Mouse (Mus musculus) stomach, embryonic 14.5 days (tissue): ENCODE data around the gene Snx5. TPM values are rescaled to one million over a fixed set of nuclear protein-coding genes. Genes with fewer than 3 reads are reported as not detected.
A peak's percentile ranks its signal among the peaks of the same experiment; 100 is the strongest.

Experiments used
- ATAC-seq: fragments of 200-750 bp; cut with Nextera tagmentation; 2 replicates; pipeline ENCODE4 v1.8.0; 2017; ENCODE audit warnings: low read depth, moderate TSS enrichment; ENCODE audit not compliant: insufficient number of reproducible peaks, insufficient read depth, low FRiP score
- H3K27ac ChIP-seq: fragments of 300-500 bp; sonication (generic); 2 replicates; pipeline ENCODE4 v1.5.1; 2014; ENCODE audit warnings: mild to moderate bottlenecking, low read length, moderate library complexity, mixed read lengths
- H3K27me3 ChIP-seq: fragments of 300-500 bp; sonication (generic); 2 replicates; pipeline ENCODE4 v1.6.1; 2014; ENCODE audit warnings: low read length, control low read depth, mixed read lengths; ENCODE audit not compliant: control insufficient read depth, insufficient read depth
- H3K36me3 ChIP-seq: fragments of 300-500 bp; sonication (generic); 2 replicates; pipeline ENCODE4 v1.6.1; 2014; ENCODE audit warnings: mild to moderate bottlenecking, control low read depth, low read length, moderate library complexity, mixed read lengths; ENCODE audit not compliant: control insufficient read depth, insufficient read depth
- H3K4me1 ChIP-seq: fragments of 300-500 bp; sonication (generic); 2 replicates; pipeline ENCODE4 v1.6.1; 2014; ENCODE audit warnings: low read length, control low read depth, mixed read lengths; ENCODE audit not compliant: control insufficient read depth, insufficient read depth
- H3K4me2 ChIP-seq: fragments of 300-500 bp; sonication (generic); replicated peaks from 2 replicates; pipeline ENCODE4 v1.6.1; 2014; ENCODE audit warnings: low read depth, low read length, control low read depth
- H3K4me3 ChIP-seq: fragments of 300-500 bp; sonication (generic); 2 replicates; pipeline ENCODE4 v1.5.1; 2014; ENCODE audit warnings: low read depth, low read length, control low read depth
- H3K9ac ChIP-seq: fragments of 300-500 bp; sonication (generic); replicated peaks from 2 replicates; pipeline ENCODE4 v1.6.1; 2014; ENCODE audit warnings: low read depth, mild to moderate bottlenecking, control low read depth, low read length, moderate library complexity, mixed read lengths
- H3K9me3 ChIP-seq: fragments of 300-500 bp; sonication (generic); 2 replicates; pipeline ENCODE4 v1.6.1; 2016; ENCODE audit warnings: low read depth, low read length, control low read depth; ENCODE audit not compliant: control insufficient read depth
- WGBS: fragments of 180-500 bp; shearing (Covaris S2); extraction: QIAGEN DNeasy Blood & Tissue Kit; methylation state at CpG from one replicate; pipeline ENCODE4 v1.1.7; 2014; 5-methylcytosine and 5-hydroxymethylcytosine counted together
- polyA plus RNA-seq: library from polyadenylated mRNA; unstranded; fragments of >200 nt; fragmentation: Nextera tagmentation; extraction: Ambion mirVana; gene quantifications from 2 replicates; pipeline ENCODE4 v1.2.1, GENCODE M21; 2014

Gene Snx5
- polyA plus RNA-seq, 1 experiment from 2014 or later: 130 TPM

DNA sequence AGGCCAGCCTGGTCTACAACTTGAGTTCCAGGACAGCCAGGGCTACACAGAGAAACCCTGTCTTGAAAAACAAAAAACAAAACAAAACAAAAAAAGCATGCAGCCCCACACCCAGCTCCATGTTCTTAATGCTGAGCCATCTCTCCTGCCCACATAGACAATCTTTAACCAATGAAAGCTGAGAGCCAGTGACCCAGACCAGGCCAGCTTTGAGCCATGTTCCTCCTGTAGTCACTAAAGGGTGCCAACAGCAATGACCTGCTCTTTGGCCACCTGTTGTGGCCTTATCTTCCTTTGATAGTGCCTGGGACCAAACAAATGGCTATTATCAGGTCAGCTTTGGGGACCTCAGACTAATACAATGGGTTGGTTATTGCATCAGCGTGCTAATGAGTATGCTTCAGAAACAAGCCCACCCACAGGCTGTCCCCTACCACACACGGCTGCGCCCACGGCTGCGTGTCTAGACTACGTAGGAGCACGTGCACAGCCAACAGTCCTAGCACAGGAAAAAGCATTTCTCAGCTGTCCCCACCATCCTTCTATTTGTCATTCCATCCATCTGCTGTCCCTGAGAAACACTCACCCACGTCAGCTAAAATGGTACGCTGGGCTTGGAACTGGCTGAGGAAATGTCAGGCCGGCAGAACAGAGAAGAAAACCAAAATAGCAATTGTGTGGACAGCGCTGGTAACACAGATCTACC, 21.0 kb upstream of the Snx5 start:
- no peaks in the 10 kb centered on the region for H3K9me3 ChIP-seq
- no peak overlapping the region for H3K4me2 ChIP-seq
- H3K36me3 ChIP-seq: no peaks in the 10 kb centered on the region
- no peak overlapping the region for H3K4me3 ChIP-seq
- no peak for ATAC-seq
- no peak overlapping the region for H3K27ac ChIP-seq
- WGBS: 72% methylated on average over 11 of the region's 11 CpGs
- no peaks in the 10 kb centered on the region for H3K4me1 ChIP-seq
- no peaks in the 10 kb centered on the region for H3K27me3 ChIP-seq
- H3K9ac ChIP-seq: no peak overlapping the region

DNA sequence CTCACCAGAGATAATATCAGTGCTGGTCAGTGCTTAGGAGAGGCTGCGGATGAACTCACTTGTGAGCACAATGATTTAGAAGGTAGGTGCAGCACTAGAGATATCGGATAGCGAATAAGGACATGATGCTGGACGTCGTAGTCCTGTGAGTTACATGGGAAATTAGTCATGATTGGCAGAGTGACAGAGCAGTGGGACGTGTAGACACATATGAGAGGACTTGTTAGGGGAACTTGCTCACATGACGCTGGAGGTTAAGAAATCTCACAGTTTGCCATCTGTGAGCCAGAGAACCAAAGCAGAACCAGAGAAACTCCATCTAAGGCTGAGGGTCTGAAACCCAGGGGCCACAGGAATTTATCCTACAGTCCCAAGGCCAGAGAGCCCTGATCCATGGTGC, 19.6 kb upstream of the Snx5 start:
- Histone ChIP-seq H3K4me2 (no peak overlapping the region), H3K36me3 (no peaks in the 10 kb centered on the region), H3K4me1 (no peaks in the 10 kb centered on the region), H3K9me3 (no peaks in the 10 kb centered on the region), H3K4me3 (no peak overlapping the region), H3K9ac (no peak overlapping the region), H3K27ac (no peak overlapping the region), H3K27me3 (no peaks in the 10 kb centered on the region)
- 80% methylated on average over 7 of the region's 7 CpGs for WGBS
- ATAC-seq: no peak

- Histone ChIP-seq H3K27ac (no peak overlapping the region), H3K4me2 (no peak overlapping the region), H3K4me1 (no peaks in the 10 kb centered on the region), H3K9me3 (no peaks in the 10 kb centered on the region), H3K4me3 (no peak overlapping the region), H3K36me3 (peaks cover 15% of the 10 kb centered on the region; the same call in 1 of the 2 replicates), H3K9ac (no peak overlapping the region), H3K27me3 (no peaks in the 10 kb centered on the region)
- no peak for ATAC-seq
- WGBS: 58% methylated on average over 3 of the region's 3 CpGs
Observed at GRCm38 (mm10) chr2:144281417-144281816, 10.7 kb upstream of the Snx5 start.

- Histone ChIP-seq H3K4me3 (no peak overlapping the region), H3K27me3 (no peaks in the 10 kb centered on the region), H3K4me2 (no peak overlapping the region), H3K9ac (no peak overlapping the region), H3K4me1 (no peaks in the 10 kb centered on the region), H3K9me3 (no peaks in the 10 kb centered on the region), H3K36me3 (peaks cover 15% of the 10 kb centered on the region; the same call in 1 of the 2 replicates), H3K27ac (no peak overlapping the region)
- no peak for ATAC-seq
- WGBS: 76% methylated on average over 3 of the region's 3 CpGs
Observed at GRCm38 (mm10) chr2:144280568-144280967, 9.9 kb upstream of the Snx5 start.

GRCm38 (mm10) chr2:144279742-144280141, 9.0 kb upstream of the Snx5 start:
- no peak for ATAC-seq
- Histone ChIP-seq H3K36me3 (peaks cover 15% of the 10 kb centered on the region; the same call in 1 of the 2 replicates), H3K4me1 (peaks cover 3% of the 10 kb centered on the region; the same call in 1 of the 2 replicates), H3K27me3 (no peaks in the 10 kb centered on the region), H3K9ac (no peak overlapping the region), H3K4me2 (no peak overlapping the region), H3K27ac (no peak overlapping the region), H3K9me3 (no peaks in the 10 kb centered on the region), H3K4me3 (no peak overlapping the region)
- 82% methylated on average over 5 of the region's 5 CpGs for WGBS

DNA sequence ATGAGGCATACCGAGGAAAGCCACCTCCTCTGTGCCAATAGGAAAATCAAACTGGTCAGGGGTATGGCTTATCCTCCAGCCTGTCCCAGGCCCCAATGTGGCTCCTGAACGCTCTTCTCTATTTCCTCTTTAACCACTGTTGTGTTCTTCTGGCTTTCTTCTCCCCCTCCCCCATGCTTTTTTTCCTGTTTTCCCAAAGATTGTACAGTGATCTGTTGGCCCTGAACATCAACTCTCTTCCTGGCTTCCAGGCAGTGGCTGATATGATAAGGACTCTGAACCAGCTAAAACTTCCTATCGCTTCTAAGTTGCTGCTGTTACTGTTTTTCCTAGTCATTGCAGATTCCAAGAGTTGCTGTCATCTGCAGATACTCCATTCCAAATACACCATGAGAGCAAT, 6.2 kb upstream of the Snx5 start:
- no peak overlapping the region for H3K4me2 ChIP-seq
- H3K27ac ChIP-seq: no peak overlapping the region
- H3K9me3 ChIP-seq: no peaks in the 10 kb centered on the region
- WGBS: 91% methylated on average over 3 of the region's 3 CpGs
- H3K36me3 ChIP-seq: peaks cover 15% of the 10 kb centered on the region; the same call in 1 of the 2 replicates
- no peak overlapping the region for H3K9ac ChIP-seq
- ATAC-seq: no peak
- H3K4me1 ChIP-seq: peaks cover 6% of the 10 kb centered on the region; the same call in 1 of the 2 replicates
- H3K4me3 ChIP-seq: no peak overlapping the region
- no peaks in the 10 kb centered on the region for H3K27me3 ChIP-seq

DNA sequence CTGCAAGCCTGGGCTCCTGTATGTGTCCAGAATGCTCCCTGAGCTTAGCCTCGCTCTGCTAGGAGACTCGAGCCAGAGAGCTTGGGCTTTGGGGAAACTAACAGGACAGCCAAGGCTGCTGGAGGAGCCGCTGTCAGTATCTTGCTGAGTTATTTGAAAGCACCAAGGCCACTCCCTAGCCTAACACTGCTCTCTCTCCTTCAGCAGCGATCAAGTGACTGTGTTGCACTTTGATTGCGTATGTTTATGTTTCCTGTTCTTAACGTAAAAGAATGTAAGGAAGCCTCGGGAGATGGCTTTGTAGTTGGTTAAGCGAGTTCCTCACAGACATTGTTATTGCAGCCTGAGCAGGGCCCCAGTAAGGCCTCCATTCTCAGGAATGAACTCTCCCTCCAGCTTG, 4.0 kb upstream of the Snx5 start:
- Histone ChIP-seq H3K36me3 (peaks cover 8% of the 10 kb centered on the region; the same call in 1 of the 2 replicates), H3K4me1 (peaks cover 6% of the 10 kb centered on the region; the same call in 1 of the 2 replicates), H3K9me3 (no peaks in the 10 kb centered on the region), H3K4me2 (no peak overlapping the region), H3K27me3 (no peaks in the 10 kb centered on the region), H3K27ac (no peak overlapping the region), H3K9ac (0 out of 2 replicates have a peak overlapping the region, but pooled peaks have one; percentile 0), H3K4me3 (no peak overlapping the region)
- no peak for ATAC-seq
- WGBS: 21% methylated on average over 8 of the region's 8 CpGs

GRCm38 (mm10) chr2:144272088-144272487, 1.4 kb upstream of the Snx5 start:
- H3K36me3 ChIP-seq: no peaks in the 10 kb centered on the region
- H3K27me3 ChIP-seq: no peaks in the 10 kb centered on the region
- H3K4me3 ChIP-seq: no peak overlapping the region
- WGBS: 90% methylated on average over 12 of the region's 12 CpGs
- H3K4me2 ChIP-seq: no peak overlapping the region
- no peak overlapping the region for H3K9ac ChIP-seq
- no peak for ATAC-seq
- H3K27ac ChIP-seq: no peak overlapping the region
- peaks cover 25% of the 10 kb centered on the region for H3K4me1 ChIP-seq
- H3K9me3 ChIP-seq: no peaks in the 10 kb centered on the region
